Mouse (Mus musculus) midbrain, embryonic 11.5 days (tissue): ENCODE results near the gene Nup133. TPM values are rescaled to one million over a fixed set of nuclear protein-coding genes. Genes with fewer than 3 reads are reported as not detected.

ENCODE experiments used
- ATAC-seq: fragments of 200-750 bp; cut with Nextera tagmentation; 2 replicates; pipeline ENCODE4 v1.8.0; 2017; ENCODE audit warnings: moderate TSS enrichment, moderate library complexity; ENCODE audit not compliant: low FRiP score
- DNase-seq: peaks from one replicate; pipeline ENCODE4 v3.0.0; 2015; ENCODE audit warnings: low spot score; ENCODE audit errors: missing footprints
- H3K27ac ChIP-seq: fragments of 300-500 bp; sonication (generic); 2 replicates; pipeline ENCODE4 v1.5.1; 2014; ENCODE audit warnings: low read depth, low read length
- H3K27me3 ChIP-seq: fragments of 300-500 bp; sonication (generic); 2 replicates; pipeline ENCODE4 v1.6.1; 2014; ENCODE audit warnings: mild to moderate bottlenecking, low read length, moderate library complexity, mixed read lengths; ENCODE audit not compliant: control insufficient read depth, insufficient read depth
- H3K36me3 ChIP-seq: fragments of 300-500 bp; sonication (generic); 2 replicates; pipeline ENCODE4 v1.6.1; 2014; ENCODE audit warnings: mild to moderate bottlenecking, low read length, moderate library complexity, mixed read lengths; ENCODE audit not compliant: control insufficient read depth, insufficient read depth
- H3K4me1 ChIP-seq: fragments of 300-500 bp; sonication (generic); 2 replicates; pipeline ENCODE4 v1.6.1; 2014; ENCODE audit warnings: low read length; ENCODE audit not compliant: control insufficient read depth, insufficient read depth
- H3K4me2 ChIP-seq: fragments of 300-500 bp; sonication (generic); 2 replicates; pipeline ENCODE4 v1.6.1; 2014; ENCODE audit warnings: mild to moderate bottlenecking, moderate library complexity
- H3K4me3 ChIP-seq: fragments of 300-500 bp; sonication (generic); 2 replicates; pipeline ENCODE4 v1.5.1; 2014; ENCODE audit warnings: low read depth, low read length
- H3K9ac ChIP-seq: fragments of 300-500 bp; sonication (generic); 2 replicates; pipeline ENCODE4 v1.6.1; 2014; ENCODE audit warnings: low read length
- H3K9me3 ChIP-seq: fragments of 300-500 bp; sonication (generic); 2 replicates; pipeline ENCODE4 v1.6.1; 2016; ENCODE audit warnings: low read length; ENCODE audit not compliant: control insufficient read depth
- WGBS: fragments of 180-500 bp; shearing (Covaris S2); extraction: QIAGEN DNeasy Blood & Tissue Kit; methylation state at CpG from one replicate; pipeline ENCODE4 v1.1.7; 2014; 5-methylcytosine and 5-hydroxymethylcytosine counted together
- polyA plus RNA-seq: library from polyadenylated mRNA; unstranded; fragments of >200 nt; fragmentation: Nextera tagmentation; extraction: Ambion mirVana; gene quantifications from 2 replicates; pipeline ENCODE4 v1.2.1, GENCODE M21; 2014

Gene Nup133
- polyA plus RNA-seq, 1 experiment from 2014 or later = 54.2 TPM

GRCm38 (mm10) chr8:123887956-123888355 lies 61.1 kb downstream of the Nup133 start:
- ATAC-seq (no peak), DNase-seq (no peak)
- no peak overlapping the region for H3K4me2 ChIP-seq

GRCm38 (mm10) chr8:123887163-123887562 lies 61.9 kb downstream of the Nup133 start:
- H3K9ac ChIP-seq = no peak overlapping the region
- H3K4me2 ChIP-seq = no peak overlapping the region
- peaks cover 17% of the 10 kb centered on the region for H3K27me3 ChIP-seq
- no peaks in the 10 kb centered on the region for H3K9me3 ChIP-seq
- 95% methylated on average over 4 of the region's 4 CpGs for WGBS
- H3K4me1 ChIP-seq = peaks cover 6% of the 10 kb centered on the region; the same call in 1 of the 2 replicates
- no peaks in the 10 kb centered on the region for H3K36me3 ChIP-seq
- H3K27ac ChIP-seq = no peak overlapping the region
- no peak overlapping the region for H3K4me3 ChIP-seq
- ATAC-seq (no peak), DNase-seq (no peak)

More at GRCm38 (mm10) chr8:123887956-123888355, 61.1 kb downstream of the Nup133 start:
- H3K4me3 ChIP-seq = no peak overlapping the region
- no peaks in the 10 kb centered on the region for H3K36me3 ChIP-seq
- no peaks in the 10 kb centered on the region for H3K9me3 ChIP-seq
- H3K9ac ChIP-seq = no peak overlapping the region
- no peak overlapping the region for H3K27ac ChIP-seq
- WGBS = 89% methylated on average over 2 of the region's 2 CpGs
- peaks cover 25% of the 10 kb centered on the region for H3K27me3 ChIP-seq
- peaks cover 12% of the 10 kb centered on the region for H3K4me1 ChIP-seq

GRCm38 (mm10) chr8:123884721-123885565 lies 64.1 kb downstream of the Nup133 start:
- WGBS = 8% methylated on average over 13 of the region's 14 CpGs
- no peak for DNase-seq
- H3K9me3 ChIP-seq = no peaks in the 10 kb centered on the region
- H3K4me1 ChIP-seq = no peaks in the 10 kb centered on the region
- no peak overlapping the region for H3K4me3 ChIP-seq
- peak; percentile 52 for ATAC-seq
- H3K27me3 ChIP-seq = no peaks in the 10 kb centered on the region
- H3K9ac ChIP-seq = 0 out of 2 replicates have a peak overlapping the region, but pooled peaks have one; percentile 22
- H3K4me2 ChIP-seq = no peak overlapping the region
- no peak overlapping the region for H3K27ac ChIP-seq
- H3K36me3 ChIP-seq = no peaks in the 10 kb centered on the region

GRCm38 (mm10) chr8:123883094-123883493 lies 66.0 kb downstream of the Nup133 start:
- no peak for DNase-seq
- H3K4me2 ChIP-seq = no peak overlapping the region
- WGBS = 60% methylated on average over 4 of the region's 4 CpGs
- no peaks in the 10 kb centered on the region for H3K27me3 ChIP-seq
- no peak overlapping the region for H3K4me3 ChIP-seq
- no peak overlapping the region for H3K9ac ChIP-seq
- H3K27ac ChIP-seq = no peak overlapping the region
- H3K9me3 ChIP-seq = no peaks in the 10 kb centered on the region
- no peaks in the 10 kb centered on the region for H3K36me3 ChIP-seq
- ATAC-seq = no peak
- H3K4me1 ChIP-seq = no peaks in the 10 kb centered on the region

- H3K27me3 ChIP-seq = no peaks in the 10 kb centered on the region
- no peak overlapping the region for H3K4me3 ChIP-seq
- H3K4me2 ChIP-seq = no peak overlapping the region
- ATAC-seq (no peak), DNase-seq (no peak)
- no peak overlapping the region for H3K27ac ChIP-seq
- H3K36me3 ChIP-seq = no peaks in the 10 kb centered on the region
- H3K9ac ChIP-seq = no peak overlapping the region
- no peaks in the 10 kb centered on the region for H3K9me3 ChIP-seq
- WGBS = 88% methylated on average over 2 of the region's 2 CpGs
- no peaks in the 10 kb centered on the region for H3K4me1 ChIP-seq
Observed at GRCm38 (mm10) chr8:123882412-123882811, 66.7 kb downstream of the Nup133 start.

- 63% methylated on average over 4 of the region's 4 CpGs for WGBS
- DNase-seq = no peak
Observed at GRCm38 (mm10) chr8:123880821-123881350, 68.2 kb downstream of the Nup133 start.

GRCm38 (mm10) chr8:123880271-123880670 lies 68.8 kb downstream of the Nup133 start:
- no peaks in the 10 kb centered on the region for H3K27me3 ChIP-seq
- no peaks in the 10 kb centered on the region for H3K36me3 ChIP-seq
- WGBS = 78% methylated on average over 10 of the region's 10 CpGs
- H3K4me1 ChIP-seq = no peaks in the 10 kb centered on the region
- no peak for DNase-seq
- H3K9ac ChIP-seq = no peak overlapping the region
- H3K27ac ChIP-seq = no peak overlapping the region
- ATAC-seq = no peak
- no peak overlapping the region for H3K4me2 ChIP-seq
- no peak overlapping the region for H3K4me3 ChIP-seq
- H3K9me3 ChIP-seq = no peaks in the 10 kb centered on the region

More at GRCm38 (mm10) chr8:123880821-123881350, 68.2 kb downstream of the Nup133 start:
- Histone ChIP-seq H3K27me3 (no peaks in the 10 kb centered on the region), H3K4me2 (no peak overlapping the region), H3K36me3 (no peaks in the 10 kb centered on the region), H3K4me1 (no peaks in the 10 kb centered on the region), H3K4me3 (no peak overlapping the region), H3K27ac (no peak overlapping the region), H3K9ac (no peak overlapping the region), H3K9me3 (no peaks in the 10 kb centered on the region)
- no peak for ATAC-seq

GRCm38 (mm10) chr8:123877865-123878264 lies 71.2 kb downstream of the Nup133 start:
- Histone ChIP-seq H3K9ac (no peak overlapping the region), H3K9me3 (no peaks in the 10 kb centered on the region), H3K27ac (no peak overlapping the region), H3K4me1 (no peaks in the 10 kb centered on the region), H3K36me3 (no peaks in the 10 kb centered on the region), H3K4me2 (no peak overlapping the region), H3K4me3 (no peak overlapping the region), H3K27me3 (no peaks in the 10 kb centered on the region)
- ATAC-seq (no peak), DNase-seq (no peak)
- 81% methylated on average over 2 of the region's 2 CpGs for WGBS

- DNase-seq (no peak), ATAC-seq (no peak)
- Histone ChIP-seq H3K9ac (no peak overlapping the region), H3K27ac (no peak overlapping the region), H3K9me3 (no peaks in the 10 kb centered on the region), H3K27me3 (no peaks in the 10 kb centered on the region), H3K4me1 (no peaks in the 10 kb centered on the region), H3K4me3 (no peak overlapping the region), H3K36me3 (no peaks in the 10 kb centered on the region), H3K4me2 (no peak overlapping the region)
- WGBS = 77% methylated on average over 11 of the region's 11 CpGs
Observed at GRCm38 (mm10) chr8:123874324-123874723, 74.7 kb downstream of the Nup133 start.
